Mouse (Mus musculus) kidney, adult 18-20 months (tissue): Measurements from ENCODE around the gene Arf6.
A peak's percentile ranks its signal among the peaks of the same experiment; 100 is the strongest.
"Not testable (repeated sequence)": the region's sequence is repeated elsewhere in the genome, so short reads cannot be mapped to it uniquely, and the experiment has no call there.

ENCODE experiments used
- DNase-seq: peaks from one replicate; pipeline ENCODE4 v3.0.0; 2021

Arf6 gene

GRCm38 (mm10) chr12:69371854-69372671, at the start of gene Arf6, which contains the start of gene Gm9887:
Arf6 (plus strand) TSS chr12:69372150.
Gm9887 (minus strand) TSS chr12:69372458.
- DNase-seq: peak; percentile 98

GRCm38 (mm10) chr12:69331187-69331586, 40.8 kb upstream of the Arf6 start:
- no peak for DNase-seq

- no peak for DNase-seq
Measured at GRCm38 (mm10) chr12:69332147-69332546, 39.8 kb upstream of the Arf6 start.

GRCm38 (mm10) chr12:69333547-69333946, 38.4 kb upstream of the Arf6 start:
- peak; percentile 30 for DNase-seq

- no peak for DNase-seq
Measured at GRCm38 (mm10) chr12:69349928-69350327, 22.0 kb upstream of the Arf6 start.

GRCm38 (mm10) chr12:69351685-69352084, 20.3 kb upstream of the Arf6 start:
- no peak for DNase-seq

- DNase-seq: peak; percentile 90
Measured at GRCm38 (mm10) chr12:69356546-69357299, 15.2 kb upstream of the Arf6 start, which contains the start of gene Nemf. Nemf (minus strand) TSS chr12:69357165.

- DNase-seq: no peak
Measured at GRCm38 (mm10) chr12:69357300-69357646, 14.7 kb upstream of the Arf6 start.

- DNase-seq: peak; percentile 76
Measured at GRCm38 (mm10) chr12:69360655-69360996, 11.3 kb upstream of the Arf6 start.

GRCm38 (mm10) chr12:69360997-69361899, 10.7 kb upstream of the Arf6 start:
- peak; percentile 100 for DNase-seq

- no peak for DNase-seq
Measured at GRCm38 (mm10) chr12:69361919-69362318, 10.0 kb upstream of the Arf6 start.

- no peak for DNase-seq
Measured at GRCm38 (mm10) chr12:69362388-69362787, 9.6 kb upstream of the Arf6 start.

- DNase-seq: not testable (repeated sequence)
Measured at GRCm38 (mm10) chr12:69363110-69363509, 8.8 kb upstream of the Arf6 start.

- peak; percentile 87 for DNase-seq
Measured at GRCm38 (mm10) chr12:69363899-69364762, 7.8 kb upstream of the Arf6 start.

- no peak for DNase-seq
Measured at GRCm38 (mm10) chr12:69365757-69366156, 6.2 kb upstream of the Arf6 start.

- no peak for DNase-seq
Measured at GRCm38 (mm10) chr12:69366424-69366823, 5.5 kb upstream of the Arf6 start.

GRCm38 (mm10) chr12:69367557-69367956, 4.4 kb upstream of the Arf6 start:
- DNase-seq: no peak

- no peak for DNase-seq
Measured at GRCm38 (mm10) chr12:69370936-69371335, 1.0 kb upstream of the Arf6 start.

- DNase-seq: no peak
Measured at GRCm38 (mm10) chr12:69371421-69371853, 513 bp upstream of the Arf6 start.

GRCm38 (mm10) chr12:69372731-69373331, 881 bp downstream of the Arf6 start:
- DNase-seq: peak; percentile 44
